Mouse (Mus musculus) CD8-positive naive resting alpha-beta T cell, adult 57 days (primary cell): Measurements from ENCODE around the gene Yrdc. TPM values are rescaled to one million over a fixed set of nuclear protein-coding genes. Genes with fewer than 3 reads are reported as not detected.

Source experiments
- total RNA-seq: library from RNA; stranded (reverse); gene quantifications from one replicate; pipeline ENCODE4 v1.2.4, GENCODE M21; 2023

The Yrdc gene
- 90.7 TPM for total RNA-seq

DNA sequence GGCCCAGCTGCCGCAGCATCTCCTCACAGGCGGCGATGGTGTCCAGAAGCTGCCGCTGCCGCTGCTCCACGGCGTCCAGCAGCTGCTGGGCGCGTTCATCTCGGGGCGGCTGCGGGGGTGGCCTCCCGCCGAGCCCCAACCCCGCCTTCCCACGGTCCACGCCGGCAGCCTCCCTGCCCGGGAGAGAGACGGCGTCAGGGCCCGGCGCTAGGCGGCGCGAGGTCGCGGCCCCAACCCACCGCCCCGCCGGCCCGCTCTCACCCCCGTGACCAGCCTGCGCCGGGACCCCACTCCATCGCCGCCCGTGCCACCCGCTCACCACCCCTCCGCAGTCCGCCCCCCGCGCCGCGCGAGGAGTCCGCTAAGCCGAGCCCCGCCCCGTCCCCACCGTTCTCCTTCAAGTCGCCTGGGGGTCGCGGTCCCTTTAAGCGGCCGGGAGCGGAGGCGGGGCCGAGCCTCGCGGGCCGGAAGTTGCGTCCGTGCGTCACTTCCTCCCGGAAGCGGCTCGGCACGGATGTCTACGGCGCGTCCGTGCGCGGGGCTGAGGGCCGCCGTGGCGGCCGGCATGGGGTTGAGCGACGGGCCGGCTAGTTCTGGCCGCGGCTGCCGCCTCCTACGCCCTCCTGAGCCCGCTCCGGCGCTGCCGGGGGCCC lies at the start of gene Yrdc:
Yrdc (plus strand) TSS at position 419 of the 653 bp plus-strand sequence.

DNA sequence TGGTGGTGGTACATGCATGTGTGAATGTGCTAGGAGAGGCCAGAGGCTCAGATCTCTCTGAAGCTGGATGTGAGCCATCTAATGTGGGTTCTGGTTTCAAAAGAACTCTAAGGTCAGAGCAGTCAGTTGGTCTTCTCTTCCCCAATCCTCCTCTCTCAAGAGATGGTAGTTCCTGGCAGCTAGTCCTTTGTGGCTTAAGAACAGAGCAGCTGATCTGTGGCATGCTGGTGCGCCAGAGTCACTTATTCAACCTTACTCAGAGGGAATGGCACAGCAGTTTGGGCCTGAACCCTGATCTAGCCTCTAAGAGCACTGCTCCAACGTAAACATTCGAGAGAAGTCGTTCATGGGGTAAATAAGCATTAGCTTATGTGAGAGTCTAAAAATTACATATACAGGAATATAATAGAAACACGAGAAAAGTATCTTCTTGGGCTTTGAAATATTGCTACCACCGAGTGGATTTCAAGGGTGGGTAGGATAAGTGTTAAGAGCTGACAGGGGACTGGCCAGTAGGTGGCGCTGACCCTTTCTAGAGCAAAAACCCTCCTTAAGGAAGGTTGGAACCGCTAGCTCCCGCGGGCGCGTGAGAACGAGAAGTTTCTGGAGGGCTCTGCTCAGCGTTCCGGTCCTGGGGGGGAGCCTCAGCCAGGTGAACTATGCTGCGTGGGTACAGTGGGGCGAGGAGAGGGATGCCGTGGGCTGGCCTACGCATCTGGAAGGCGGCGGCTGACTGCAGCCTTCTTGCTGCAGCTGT lies 48.7 kb upstream of the Yrdc start, which contains the start of gene Mtf1:
Mtf1 (plus strand) TSS at position 553 of the 757 bp plus-strand sequence.

GRCm38 (mm10) chr4:124850933-124851658 lies 617 bp downstream of the Yrdc start, which contains the start of gene 1110065P20Rik:
1110065P20Rik (minus strand) TSS chr4:124851196.

GRCm38 (mm10) chr4:124861283-124862188 lies 11.1 kb downstream of the Yrdc start, which contains the start of gene Maneal:
Maneal (minus strand) TSS chr4:124862171.

DNA sequence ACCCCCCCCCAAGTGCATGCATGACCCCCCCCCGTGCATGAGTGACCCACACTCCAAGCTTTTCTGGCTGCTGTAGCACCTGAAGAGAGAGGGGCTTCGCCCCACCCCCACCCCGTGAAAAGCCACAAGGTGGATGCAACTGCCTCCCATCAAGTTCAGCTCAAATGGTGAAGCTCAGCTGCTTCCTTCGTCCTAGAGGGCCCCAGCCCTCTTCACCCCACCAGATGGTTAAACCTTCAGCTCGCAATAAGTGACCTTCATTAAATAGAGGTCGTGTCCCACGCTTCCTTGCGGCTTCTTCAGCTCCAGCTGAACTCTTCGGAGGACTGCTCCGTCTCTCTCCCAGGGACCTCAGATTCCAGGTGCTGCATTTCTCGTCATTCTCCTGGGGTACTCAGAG lies 30.1 kb downstream of the Yrdc start, which contains the start of gene Epha10:
Epha10 (plus strand) TSS at position 301 of the 400 bp plus-strand sequence.

Other genes starting within 250 kb of the Yrdc start
- gene 3100002H09Rik, start 239.9 kb upstream of the Yrdc start, total RNA-seq, result not detected
- gene Pou3f1, start 193.9 kb upstream of the Yrdc start, total RNA-seq, result 0.12 TPM
- gene Utp11, start 157.1 kb upstream of the Yrdc start, total RNA-seq, result 24.6 TPM
- gene Fhl3, start 150.0 kb upstream of the Yrdc start, total RNA-seq, result 18.9 TPM
- gene Sf3a3, start 135.9 kb upstream of the Yrdc start, total RNA-seq, result 61.0 TPM
- gene Inpp5b, start 108.8 kb upstream of the Yrdc start, total RNA-seq, result 96.9 TPM
- gene Mtf1, start 48.6 kb upstream of the Yrdc start, total RNA-seq, result 28.6 TPM
- gene 1110065P20Rik, start 517 bp downstream of the Yrdc start, total RNA-seq, result 16.3 TPM
- gene Maneal, start 11.5 kb downstream of the Yrdc start, total RNA-seq, result 5.1 TPM
- not detected for gene Epha10, start 30.2 kb downstream of the Yrdc start, total RNA-seq
- gene 9930104L06Rik, start 86.4 kb downstream of the Yrdc start, total RNA-seq, result 23.6 TPM
- gene Cdca8, start 88.6 kb downstream of the Yrdc start, total RNA-seq, result 4.0 TPM
- gene Rspo1, start 135.8 kb downstream of the Yrdc start, total RNA-seq, result not detected
- gene Gnl2, start 165.9 kb downstream of the Yrdc start, total RNA-seq, result 79.2 TPM
- gene Dnali1, start 215.0 kb downstream of the Yrdc start, total RNA-seq, result not detected
- 44.9 TPM for gene Snip1, start 216.0 kb downstream of the Yrdc start, total RNA-seq
- 45.7 TPM for gene Meaf6, start 234.5 kb downstream of the Yrdc start, total RNA-seq